In the genomic region with DNA sequence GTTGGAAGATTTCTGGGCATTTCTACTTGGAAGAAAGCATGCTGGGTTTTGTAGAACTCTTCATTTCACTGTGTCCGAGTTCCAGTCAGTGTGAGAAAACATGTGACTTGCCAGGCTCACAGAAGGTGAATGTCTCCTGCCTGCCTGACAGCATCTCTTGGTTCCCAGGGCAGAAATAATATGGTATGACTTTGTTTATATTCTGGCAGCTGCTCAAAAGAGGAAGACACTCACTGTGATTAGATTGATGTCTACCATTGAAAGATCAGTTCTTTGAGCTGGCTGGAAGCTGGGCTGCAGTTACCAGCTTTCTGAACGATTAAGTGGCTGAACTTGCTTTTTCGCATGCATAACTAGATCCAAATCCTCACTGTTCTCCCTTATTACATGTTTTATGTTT, we compare ENCODE assay signal across 12 mouse cellular contexts.
A peak's percentile ranks its signal among the peaks of the same experiment; 100 is the strongest.
DNase-seq lines count a peak whose midpoint lies in the region; ATAC-seq and TF ChIP-seq lines count a peak whose summit lies in the region.
"Had no signal": no experiment of that assay in that cellular context is flagged by ENCODE, and none has a peak within 500 bp of the region (broad histone marks: within the 10 kb centered on the region; RNA-seq: fewer than 3 reads in every experiment).

No protein-coding gene starts in this region.

- TF ChIP-seq EP300 in stomach, postnatal 0 days (optimal IDR thresholded peaks at IDR 0.05): no peak

- H3K9ac ChIP-seq in forebrain, embryonic 12.5 days: no peak overlapping the region
- no peak overlapping the region for H3K9ac ChIP-seq in forebrain, embryonic 11.5 days (ENCODE audit: low read length)
- H3K9ac ChIP-seq in stomach, embryonic 14.5 days (replicated peaks; ENCODE audit: low read depth, low read length): no peak overlapping the region
- no peak overlapping the region for H3K9ac ChIP-seq in stomach, postnatal 0 days (ENCODE audit: low read length)
- no peak overlapping the region for H3K9ac ChIP-seq in limb, embryonic 15.5 days
- H3K9ac ChIP-seq: heart, embryonic 15.5 days had no signal

- H3K9me3 ChIP-seq in forebrain, embryonic 12.5 days: no peaks in the 10 kb centered on the region
- H3K9me3 ChIP-seq in forebrain, embryonic 11.5 days (ENCODE audit: control insufficient read depth, low read length): no peaks in the 10 kb centered on the region
- H3K9me3 ChIP-seq in stomach, embryonic 14.5 days (ENCODE audit: control insufficient read depth, low read depth, low read length): no peaks in the 10 kb centered on the region
- H3K9me3 ChIP-seq in stomach, postnatal 0 days (ENCODE audit: control insufficient read depth, low read length): no peaks in the 10 kb centered on the region
- no peaks in the 10 kb centered on the region for H3K9me3 ChIP-seq in limb, embryonic 15.5 days
- H3K9me3 ChIP-seq: heart, embryonic 15.5 days had no signal

- peak; percentile 36; the same call in 1 of the 2 replicates for ATAC-seq in forebrain, embryonic 12.5 days (ENCODE audit: low FRiP score)
- no peak for ATAC-seq in forebrain, embryonic 11.5 days (replicated peaks; ENCODE audit: low FRiP score)
- no peak for ATAC-seq in stomach, embryonic 14.5 days (ENCODE audit: insufficient number of reproducible peaks, insufficient read depth, low FRiP score, low read depth)
- ATAC-seq in stomach, postnatal 0 days (ENCODE audit: low FRiP score, low TSS enrichment): no peak
- no peak for ATAC-seq in limb, embryonic 15.5 days (ENCODE audit: insufficient number of reproducible peaks, low FRiP score, low TSS enrichment, low read depth)

- no peak overlapping the region for H3K27ac ChIP-seq in forebrain, embryonic 12.5 days
- H3K27ac ChIP-seq in forebrain, embryonic 11.5 days (ENCODE audit: low read depth, low read length): no peak overlapping the region
- H3K27ac ChIP-seq in stomach, embryonic 14.5 days (ENCODE audit: low read length): peak overlapping the region; percentile 23; the same call in 1 of the 2 replicates
- no peak overlapping the region for H3K27ac ChIP-seq in stomach, postnatal 0 days (replicated peaks)
- H3K27ac ChIP-seq in limb, embryonic 15.5 days: peak overlapping the region; percentile 77

- peaks cover 7% of the 10 kb centered on the region; the same call in 1 of the 2 replicates for H3K4me1 ChIP-seq in forebrain, embryonic 12.5 days
- H3K4me1 ChIP-seq in forebrain, embryonic 11.5 days (replicated peaks; ENCODE audit: control insufficient read depth, insufficient read depth, low read length): peaks cover 2% of the 10 kb centered on the region; the same call in 1 of the 2 replicates
- H3K4me1 ChIP-seq in stomach, embryonic 14.5 days (ENCODE audit: control insufficient read depth, insufficient read depth, low read length): peaks cover 7% of the 10 kb centered on the region; the same call in 1 of the 2 replicates
- H3K4me1 ChIP-seq in stomach, postnatal 0 days (replicated peaks; ENCODE audit: control insufficient read depth, insufficient read depth): no peaks in the 10 kb centered on the region
- peaks cover 12% of the 10 kb centered on the region for H3K4me1 ChIP-seq in limb, embryonic 15.5 days

- no peak overlapping the region for H3K4me3 ChIP-seq in forebrain, embryonic 12.5 days (replicated peaks)
- H3K4me3 ChIP-seq in forebrain, embryonic 11.5 days (ENCODE audit: low read depth, low read length): no peak overlapping the region
- H3K4me3 ChIP-seq in stomach, embryonic 14.5 days (ENCODE audit: low read depth, low read length): no peak overlapping the region
- H3K4me3 ChIP-seq in stomach, postnatal 0 days (ENCODE audit: low read depth, low read length): no peak overlapping the region
- H3K4me3 ChIP-seq in limb, embryonic 15.5 days: no peak overlapping the region
- H3K4me3 ChIP-seq: heart, embryonic 15.5 days had no signal

- TF ChIP-seq CTCF in stomach, postnatal 0 days (IDR thresholded peaks at IDR 0.05; ENCODE audit: low read depth): no peak

- H3K36me3 ChIP-seq in forebrain, embryonic 12.5 days (replicated peaks): no peaks in the 10 kb centered on the region
- H3K36me3 ChIP-seq in forebrain, embryonic 11.5 days (ENCODE audit: control insufficient read depth, insufficient read depth, low read length): no peaks in the 10 kb centered on the region
- H3K36me3 ChIP-seq in stomach, embryonic 14.5 days (ENCODE audit: control insufficient read depth, insufficient read depth, low read length): no peaks in the 10 kb centered on the region
- no peaks in the 10 kb centered on the region for H3K36me3 ChIP-seq in stomach, postnatal 0 days (ENCODE audit: control insufficient read depth, insufficient read depth, low read length)
- no peaks in the 10 kb centered on the region for H3K36me3 ChIP-seq in limb, embryonic 15.5 days
- H3K36me3 ChIP-seq: heart, embryonic 15.5 days had no signal

- no peak for DNase-seq in forebrain, embryonic 11.5 days (ENCODE audit: low spot score)
- DNase-seq in stomach, postnatal 0 days (ENCODE audit: low spot score): no peak
- DNase-seq in spleen, postnatal 14 days (ENCODE audit: low spot score in 2 of 2): no peak
- DNase-seq in layer of hippocampus, adult 11-12 months (ENCODE audit: low spot score): no peak
- no peak for DNase-seq in heart, postnatal 36 days
- DNase-seq: B cell, adult 2 months; cerebellum, adult 11-12 months; thymus, postnatal 36 days had no signal

- WGBS in forebrain, embryonic 12.5 days: 40% methylated on average over 3 of the region's 3 CpGs
- 67% methylated on average over 3 of the region's 3 CpGs for WGBS in forebrain, embryonic 11.5 days
- 34% methylated on average over 3 of the region's 3 CpGs for WGBS in stomach, embryonic 14.5 days
- 36% methylated on average over 3 of the region's 3 CpGs for WGBS in stomach, postnatal 0 days
- WGBS in limb, embryonic 15.5 days: 27% methylated on average over 3 of the region's 3 CpGs

- H3K4me2 ChIP-seq in forebrain, embryonic 12.5 days: no peak overlapping the region
- no peak overlapping the region for H3K4me2 ChIP-seq in forebrain, embryonic 11.5 days (ENCODE audit: low read depth, low read length, severe bottlenecking)
- no peak overlapping the region for H3K4me2 ChIP-seq in stomach, embryonic 14.5 days (replicated peaks; ENCODE audit: low read depth, low read length)
- no peak overlapping the region for H3K4me2 ChIP-seq in stomach, postnatal 0 days (replicated peaks; ENCODE audit: low read depth)
- no peak overlapping the region for H3K4me2 ChIP-seq in limb, embryonic 15.5 days
- H3K4me2 ChIP-seq: heart, embryonic 15.5 days had no signal

- no peaks in the 10 kb centered on the region for H3K27me3 ChIP-seq in forebrain, embryonic 12.5 days
- no peaks in the 10 kb centered on the region for H3K27me3 ChIP-seq in forebrain, embryonic 11.5 days (ENCODE audit: control insufficient read depth, insufficient read depth, low read length)
- no peaks in the 10 kb centered on the region for H3K27me3 ChIP-seq in stomach, embryonic 14.5 days (ENCODE audit: control insufficient read depth, insufficient read depth, low read length)
- no peaks in the 10 kb centered on the region for H3K27me3 ChIP-seq in stomach, postnatal 0 days (ENCODE audit: control insufficient read depth, insufficient read depth, low read length)
- H3K27me3 ChIP-seq in limb, embryonic 15.5 days: no peaks in the 10 kb centered on the region
- H3K27me3 ChIP-seq: heart, embryonic 15.5 days had no signal

- intact Hi-C loops in heart, postnatal 36 days (cut with DNase I): no loop called here

Comparison
In these comparisons a context has a peak if more than half of its experiments do, and no peak if none do; other contexts are left out.
1. H3K27ac ChIP-seq: peak in stomach, embryonic 14.5 days (single experiment) and limb, embryonic 15.5 days (single experiment); none in forebrain, embryonic 12.5 days (single experiment), forebrain, embryonic 11.5 days (single experiment) and stomach, postnatal 0 days (single experiment).